Mouse (Mus musculus): Measurements from ENCODE around the gene Sec22a.

DNA sequence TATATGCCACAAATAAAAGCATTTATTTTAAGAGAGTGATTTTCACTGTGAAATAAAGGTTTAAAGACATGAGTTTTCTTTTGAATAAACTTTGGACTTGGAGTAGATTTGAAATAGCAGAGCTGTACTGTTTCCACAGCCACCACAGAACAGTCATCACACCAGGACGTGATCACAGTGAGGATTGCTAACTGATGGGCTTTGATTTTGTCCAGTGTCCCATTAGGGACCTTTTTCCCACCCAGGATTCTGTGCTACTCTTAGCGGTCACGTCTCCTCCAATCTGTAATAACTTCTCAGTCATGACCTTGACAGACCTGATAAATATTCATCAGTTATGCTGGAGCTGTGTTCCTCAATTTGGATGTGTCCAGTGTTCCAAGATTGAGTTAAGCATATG is 48.2 kb downstream of the Sec22a start:
- no peak for TF ChIP-seq CTCF (IDR thresholded peaks at IDR 0.05; ENCODE audit: borderline replicate concordance, extremely low read depth, insufficient read depth, insufficient read length)
- no peak for TF ChIP-seq POLR2A (IDR thresholded peaks at IDR 0.05; ENCODE audit: borderline replicate concordance, extremely low read depth, insufficient read depth, insufficient read length, poor library complexity, severe bottlenecking)
